Mouse (Mus musculus) cerebellum, adult 11 months (tissue): Measurements from ENCODE around the gene Fam107b.
A peak's percentile ranks its signal among the peaks of the same experiment; 100 is the strongest.
"Not testable (repeated sequence)": the region's sequence is repeated elsewhere in the genome, so short reads cannot be mapped to it uniquely, and the experiment has no call there.

Source experiments
- DNase-seq: peaks from one replicate; pipeline ENCODE4 v3.0.0; 2022

Gene Fam107b

DNA sequence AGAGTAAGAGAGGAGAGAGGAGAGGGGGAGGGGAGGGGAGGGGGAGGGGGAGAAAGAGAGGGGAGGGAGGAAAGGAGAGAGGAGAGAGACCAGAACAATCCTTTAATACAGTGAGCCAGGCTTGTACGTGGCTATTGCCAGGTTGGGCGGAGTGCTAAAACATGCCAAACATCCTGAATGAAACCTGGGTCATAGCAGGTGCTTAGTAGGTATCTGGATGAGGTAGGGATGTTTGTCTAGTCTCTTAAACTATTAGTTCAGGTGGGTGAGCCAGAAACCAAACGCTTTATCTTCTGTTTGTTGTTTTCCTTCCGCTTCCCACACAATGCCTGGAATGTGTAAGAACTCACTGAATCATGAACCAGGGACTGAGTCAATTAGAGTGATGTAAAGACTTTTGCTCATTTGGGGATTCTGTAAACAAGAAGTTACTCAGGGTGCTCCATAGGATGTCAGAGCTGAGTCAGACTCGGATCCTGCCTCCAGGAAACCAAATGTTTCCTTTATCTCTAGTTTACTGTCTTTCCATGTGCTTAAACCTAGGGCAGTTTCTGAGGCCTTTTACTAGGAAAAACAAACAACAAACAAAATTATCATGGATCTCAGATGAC lies 89.1 kb downstream of the Fam107b start:
- no peak for DNase-seq

GRCm38 (mm10) chr2:3664086-3664485 lies 93.8 kb downstream of the Fam107b start:
- DNase-seq = no peak

GRCm38 (mm10) chr2:3668682-3669081 lies 98.4 kb downstream of the Fam107b start:
- DNase-seq = no peak

- DNase-seq = no peak
These were observed 99.4 kb downstream of the Fam107b start for GRCm38 (mm10) chr2:3669646-3670045.

- no peak for DNase-seq
These were observed 102.5 kb downstream of the Fam107b start for GRCm38 (mm10) chr2:3672654-3673367.

DNA sequence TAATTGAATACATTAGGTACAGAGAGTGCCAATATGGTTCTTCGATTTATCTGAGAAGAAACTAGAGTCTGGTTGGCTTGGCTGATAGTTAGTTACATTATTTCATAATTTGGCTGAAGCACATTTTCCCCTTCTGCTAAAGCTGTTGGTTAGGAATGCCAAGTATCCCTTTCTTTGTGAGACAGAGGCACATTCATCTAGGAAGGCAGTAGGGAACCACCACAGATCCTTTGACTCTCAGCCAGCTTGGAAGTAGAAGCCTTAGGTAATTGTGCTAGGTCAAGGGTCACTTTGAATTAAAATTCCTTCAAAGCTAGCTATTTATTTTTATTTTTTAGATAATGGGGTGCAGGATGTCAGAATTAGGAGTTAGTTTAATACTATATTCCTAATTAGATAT lies 105.2 kb downstream of the Fam107b start:
- no peak for DNase-seq

GRCm38 (mm10) chr2:3682699-3683098 lies 112.4 kb downstream of the Fam107b start:
- DNase-seq = no peak

- no peak for DNase-seq
These were observed 113.1 kb downstream of the Fam107b start for GRCm38 (mm10) chr2:3683343-3683742.

GRCm38 (mm10) chr2:3683751-3684229 lies 113.5 kb downstream of the Fam107b start:
- DNase-seq = no peak

GRCm38 (mm10) chr2:3690221-3690620 lies 119.9 kb downstream of the Fam107b start:
- DNase-seq = no peak

DNA sequence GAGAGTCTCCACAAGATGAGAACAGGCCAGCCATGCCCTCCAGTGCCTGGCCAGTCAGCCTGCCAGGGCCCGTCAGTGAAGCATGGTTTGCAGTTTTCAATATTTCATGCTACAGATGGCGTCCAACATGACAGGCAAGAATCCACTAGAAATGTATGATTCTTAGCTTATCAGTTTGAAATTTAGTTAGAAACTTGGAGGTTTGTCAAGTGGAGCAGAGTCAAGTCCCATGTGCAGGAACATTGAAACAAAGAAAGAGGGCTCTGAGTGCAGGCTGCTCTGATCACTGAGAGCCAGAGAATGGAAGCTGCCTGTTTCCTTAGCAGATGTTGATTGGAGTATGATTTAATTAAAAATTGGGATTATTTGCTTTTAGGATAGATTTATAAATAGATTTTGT lies 122.5 kb downstream of the Fam107b start:
- no peak for DNase-seq

GRCm38 (mm10) chr2:3695900-3696299 lies 125.6 kb downstream of the Fam107b start:
- DNase-seq = no peak

GRCm38 (mm10) chr2:3700368-3700767 lies 130.1 kb downstream of the Fam107b start:
- no peak for DNase-seq

DNA sequence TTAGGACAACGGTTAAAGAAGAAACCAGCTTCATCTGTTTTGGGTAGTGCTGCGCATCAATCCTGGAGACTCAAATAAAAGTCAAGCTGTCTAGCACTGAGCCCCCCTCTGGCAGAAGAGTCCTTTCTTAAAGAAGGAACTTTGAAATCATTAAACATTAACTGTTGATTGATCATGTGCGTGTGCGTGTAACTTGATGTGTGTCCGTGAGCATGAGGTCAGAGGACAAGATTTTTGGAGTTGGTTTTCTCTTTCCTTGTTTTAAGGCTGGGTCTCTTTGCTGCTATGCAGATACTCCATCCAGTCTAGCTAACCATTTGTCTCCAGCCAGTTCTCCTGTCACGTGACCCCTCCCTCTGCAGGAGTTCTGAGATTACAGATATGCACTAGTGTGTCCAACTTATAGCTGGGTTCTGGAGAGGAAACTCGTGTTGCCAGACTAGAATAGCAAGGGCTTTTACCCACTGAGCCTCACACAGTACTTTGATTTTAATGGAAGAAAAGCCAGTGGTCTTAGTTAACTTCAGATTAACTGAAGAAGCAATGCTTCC lies 132.4 kb downstream of the Fam107b start:
- no peak for DNase-seq

DNA sequence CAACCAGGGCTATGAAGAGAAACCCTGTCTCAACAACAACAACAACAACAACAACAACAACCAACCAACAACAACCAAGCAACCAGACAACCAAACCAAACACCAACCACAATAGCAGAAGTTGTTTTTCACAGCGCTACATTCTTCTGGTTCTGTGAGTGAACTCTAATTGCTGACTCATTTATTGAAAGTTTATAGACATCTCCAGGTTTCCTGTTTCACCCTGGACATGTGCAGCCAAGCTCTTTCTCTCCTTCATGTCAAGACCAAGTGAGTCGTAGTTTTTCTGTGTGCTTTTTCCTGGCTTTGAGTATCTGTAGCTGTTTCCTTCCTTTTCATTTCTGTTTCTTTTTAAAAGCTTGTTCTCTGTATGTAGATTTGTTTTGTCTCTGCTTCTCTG lies 133.5 kb downstream of the Fam107b start:
- DNase-seq = no peak

GRCm38 (mm10) chr2:3704311-3705162 lies 134.2 kb downstream of the Fam107b start:
- no peak for DNase-seq

- not testable (repeated sequence) for DNase-seq
These were observed 135.0 kb downstream of the Fam107b start for GRCm38 (mm10) chr2:3705283-3705682.

- no peak for DNase-seq
These were observed 136.9 kb downstream of the Fam107b start for GRCm38 (mm10) chr2:3707236-3707635.

GRCm38 (mm10) chr2:3708621-3709020 lies 138.3 kb downstream of the Fam107b start:
- no peak for DNase-seq

DNA sequence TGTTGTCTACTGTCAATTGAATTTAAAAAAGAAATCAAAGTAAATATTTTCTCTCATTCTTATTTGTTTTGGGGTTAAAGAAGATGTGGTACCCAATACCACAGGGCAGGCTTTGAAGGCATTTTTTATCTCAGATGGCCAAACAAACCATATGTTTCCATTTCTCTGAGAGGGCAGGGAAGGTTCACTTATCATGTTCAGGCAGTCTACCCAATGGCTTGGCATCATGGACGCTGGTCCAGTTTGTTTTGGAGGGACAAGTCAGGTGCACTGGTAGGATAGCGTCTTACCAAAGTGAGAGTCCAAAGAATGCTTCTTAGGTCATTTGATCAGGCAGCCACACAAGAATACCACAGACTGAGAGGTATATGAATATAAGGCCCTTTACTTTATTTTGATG lies 139.6 kb downstream of the Fam107b start:
- no peak for DNase-seq

- no peak for DNase-seq
These were observed 140.2 kb downstream of the Fam107b start for GRCm38 (mm10) chr2:3710521-3710920.

DNA sequence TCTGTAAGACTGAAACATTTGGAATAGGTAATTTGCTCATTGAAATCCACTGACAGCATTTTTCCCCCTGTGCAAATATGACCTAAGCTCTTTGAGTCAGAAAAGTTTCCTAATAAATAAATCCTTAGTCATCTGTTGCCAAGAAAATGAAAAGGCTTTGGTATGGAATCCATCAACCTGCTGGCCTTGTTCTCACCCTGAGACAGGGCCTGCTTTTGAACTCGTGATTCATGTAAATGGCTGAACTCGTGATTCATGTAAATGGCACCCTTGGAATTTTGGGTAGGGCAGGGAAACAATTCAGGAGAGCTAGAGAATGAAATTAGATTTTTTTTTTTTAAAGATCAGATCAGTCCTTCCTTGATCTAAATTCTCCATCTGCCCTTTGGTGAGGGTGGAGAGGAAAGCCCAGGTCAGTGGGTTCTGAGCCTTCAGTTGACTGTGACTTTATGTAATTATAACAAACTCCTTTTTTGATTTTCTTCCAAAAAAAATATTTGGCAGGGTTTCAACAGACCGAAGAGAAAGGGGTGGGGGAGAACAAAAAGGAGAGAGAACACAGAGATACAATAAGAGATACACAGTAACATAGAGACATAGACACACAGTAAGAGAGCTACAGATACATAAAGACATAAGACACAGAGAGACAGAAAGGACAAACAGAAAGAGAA lies 142.2 kb downstream of the Fam107b start:
- no peak for DNase-seq

GRCm38 (mm10) chr2:3713212-3713681 lies 143.0 kb downstream of the Fam107b start:
- DNase-seq = peak; percentile 91
